Comparison of ENCODE assay signal across 9 mouse cellular contexts in the genomic region with DNA sequence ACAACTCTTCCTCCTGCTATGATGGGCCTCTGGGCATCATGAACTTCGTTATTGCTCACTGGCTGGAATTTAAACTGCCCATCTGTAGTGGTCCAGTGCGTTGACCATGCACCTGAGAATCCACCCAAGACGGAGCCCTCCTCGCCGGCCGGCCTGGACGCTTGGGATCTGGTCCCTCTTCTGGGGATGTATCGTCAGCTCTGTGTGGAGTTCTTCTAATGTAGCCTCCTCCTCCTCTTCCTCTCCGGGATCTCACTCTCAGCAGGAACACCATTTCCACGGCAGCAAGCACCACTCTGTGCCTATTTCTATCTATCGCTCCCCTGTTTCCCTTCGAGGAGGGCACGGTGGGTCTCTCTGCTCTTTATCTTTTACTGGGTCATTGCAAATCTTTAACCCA.
DNase-seq lines count a peak whose midpoint lies in the region; ATAC-seq and TF ChIP-seq lines count a peak whose summit lies in the region.
"Had no signal": no experiment of that assay in that cellular context is flagged by ENCODE, and none has a peak within 500 bp of the region (broad histone marks: within the 10 kb centered on the region; RNA-seq: fewer than 3 reads in every experiment).

No protein-coding gene starts in this region.

- H3K27ac ChIP-seq in heart, postnatal 0 days (ENCODE audit: low read depth): no peak overlapping the region
- H3K27ac ChIP-seq in heart, adult 2 months: no peak overlapping the region
- no peak overlapping the region; the same call in 1 of the 2 replicates for H3K27ac ChIP-seq in hindbrain, embryonic 12.5 days

- DNase-seq in heart, postnatal 0 days (ENCODE audit: low spot score): no peak
- DNase-seq in heart, adult 2 months: no peak
- peak; percentile 56 to 67 for DNase-seq in cerebellum, postnatal 10 days
- no peak for DNase-seq in embryo, embryonic 9.5 days (ENCODE audit: extremely low spot score)
- DNase-seq in retina, embryonic 14.5 days (ENCODE audit: low spot score): no peak
- DNase-seq in lung, postnatal 14 days: no peak

- intact Hi-C loops in heart, adult 2 months (cut with DNase I): no loop called here

- no peak overlapping the region for H3K4me3 ChIP-seq in heart, postnatal 0 days (ENCODE audit: low read depth, low read length)
- no peak overlapping the region for H3K4me3 ChIP-seq in heart, adult 2 months
- H3K4me3 ChIP-seq in hindbrain, embryonic 12.5 days: peak overlapping the region; percentile 46
- H3K4me3 ChIP-seq in myocyte: peak overlapping the region; percentile 37

- WGBS in heart, postnatal 0 days: 10% methylated on average over 13 of the region's 13 CpGs
- 15% methylated on average over 13 of the region's 13 CpGs for WGBS in heart, adult 2 months
- WGBS in hindbrain, embryonic 12.5 days: 7% methylated on average over 13 of the region's 13 CpGs

- no peak for TF ChIP-seq EP300 in heart, postnatal 0 days (IDR thresholded peaks at IDR 0.05; ENCODE audit: low read depth)
- no peak for TF ChIP-seq EP300 in heart, adult 2 months (IDR thresholded peaks at IDR 0.05; ENCODE audit: insufficient read depth, low read depth, low read length)

- no peak overlapping the region for H3K9ac ChIP-seq in heart, postnatal 0 days (replicated peaks; ENCODE audit: low read depth, low read length)
- H3K9ac ChIP-seq in heart, adult 2 months (ENCODE audit: low read depth, low read length): no peak overlapping the region
- H3K9ac ChIP-seq in hindbrain, embryonic 12.5 days: peak overlapping the region; percentile 43; the same call in 1 of the 2 replicates

- H3K4me1 ChIP-seq in heart, postnatal 0 days (ENCODE audit: control insufficient read depth, insufficient read depth): peaks cover 17% of the 10 kb centered on the region; the same call in 1 of the 2 replicates
- H3K4me1 ChIP-seq in heart, adult 2 months (ENCODE audit: control insufficient read depth, insufficient read depth, low read length): no peaks in the 10 kb centered on the region
- H3K4me1 ChIP-seq in hindbrain, embryonic 12.5 days: peaks cover 30% of the 10 kb centered on the region

- ATAC-seq in heart, postnatal 0 days (ENCODE audit: insufficient read depth, low read depth): no peak
- ATAC-seq in hindbrain, embryonic 12.5 days (ENCODE audit: low FRiP score): no peak
- ATAC-seq: CD4-positive, CD25-positive, alpha-beta regulatory T cell, adult 4 months had no signal

- peaks cover 17% of the 10 kb centered on the region for H3K27me3 ChIP-seq in heart, postnatal 0 days (ENCODE audit: control insufficient read depth, insufficient read depth, low read length)
- peaks cover 1% of the 10 kb centered on the region; the same call in 1 of the 2 replicates for H3K27me3 ChIP-seq in heart, adult 2 months (ENCODE audit: control insufficient read depth, insufficient read depth, low read length)
- H3K27me3 ChIP-seq in hindbrain, embryonic 12.5 days: peaks cover 19% of the 10 kb centered on the region; the same call in 1 of the 2 replicates
- no peaks in the 10 kb centered on the region for H3K27me3 ChIP-seq in myocyte (ENCODE audit: control insufficient read depth, insufficient read depth, insufficient read length)

- no peaks in the 10 kb centered on the region for H3K36me3 ChIP-seq in heart, postnatal 0 days (replicated peaks; ENCODE audit: control insufficient read depth, insufficient read depth, low read length)
- no peaks in the 10 kb centered on the region for H3K36me3 ChIP-seq in heart, adult 2 months (ENCODE audit: control insufficient read depth, insufficient read depth, low read length)
- H3K36me3 ChIP-seq in hindbrain, embryonic 12.5 days: no peaks in the 10 kb centered on the region
- H3K36me3 ChIP-seq in myocyte (ENCODE audit: control insufficient read depth, insufficient read depth): no peaks in the 10 kb centered on the region

- H3K4me2 ChIP-seq in heart, postnatal 0 days (ENCODE audit: low read depth, low read length): peak overlapping the region; percentile 79
- peak overlapping the region; percentile 72 for H3K4me2 ChIP-seq in hindbrain, embryonic 12.5 days (replicated peaks)
- peak overlapping the region; percentile 82 for H3K4me2 ChIP-seq in myocyte (ENCODE audit: low read depth)

- H3K79me2 ChIP-seq in heart, adult 2 months (replicated peaks; ENCODE audit: control insufficient read depth, insufficient read depth, low read length): no peaks in the 10 kb centered on the region
- no peaks in the 10 kb centered on the region for H3K79me2 ChIP-seq in myocyte (ENCODE audit: control insufficient read depth, insufficient read depth)

- TF ChIP-seq CTCF in heart, postnatal 0 days (IDR thresholded peaks at IDR 0.05; ENCODE audit: low read depth): no peak
- no peak for TF ChIP-seq CTCF in heart, adult 2 months (IDR thresholded peaks at IDR 0.05)

- TF ChIP-seq POLR2A in heart, adult 2 months (IDR thresholded peaks at IDR 0.05; ENCODE audit: insufficient read depth, low read depth, low read length): no peak
- no peak for TF ChIP-seq POLR2A in myocyte (IDR thresholded peaks at IDR 0.05; ENCODE audit: insufficient read length, low read depth)

- no peaks in the 10 kb centered on the region for H3K9me3 ChIP-seq in heart, postnatal 0 days (replicated peaks; ENCODE audit: control insufficient read depth, low read length)
- H3K9me3 ChIP-seq in hindbrain, embryonic 12.5 days (replicated peaks): no peaks in the 10 kb centered on the region

- H3ac ChIP-seq in myocyte (ENCODE audit: control insufficient read depth, insufficient read length): no peak overlapping the region

TF ChIP-seq in myocyte, 11 proteins besides CTCF, POLR2A, EP300 and RAD21:
- TF ChIP-seq SRF (IDR thresholded peaks at IDR 0.05; ENCODE audit: control insufficient read depth, insufficient read length, low read depth) (no peak), TCF12 (IDR thresholded peaks at IDR 0.05; ENCODE audit: insufficient read depth, poor library complexity, severe bottlenecking) (no peak), TCF3 (IDR thresholded peaks at IDR 0.05; ENCODE audit: insufficient read length, low read depth) (no peak)

Comparison
In these comparisons a context has a peak if more than half of its experiments do, and no peak if none do; other contexts are left out.
1. DNase-seq: peak in cerebellum, postnatal 10 days (2 of 2); none in heart, postnatal 0 days (single experiment), heart, adult 2 months (0 of 2), embryo, embryonic 9.5 days (single experiment), retina, embryonic 14.5 days (single experiment) and lung, postnatal 14 days (single experiment).
2. H3K4me3 ChIP-seq: peak in hindbrain, embryonic 12.5 days (single experiment) and myocyte (single experiment); none in heart, postnatal 0 days (single experiment) and heart, adult 2 months (single experiment).
3. Peak in every context shown above with its lines, with median percentiles within 50 percentile points of each other: H3K4me2 ChIP-seq.